Mouse (Mus musculus) mature B cell (primary cell): Measurements from ENCODE around the gene Trem1.

Experiments
- in situ Hi-C: fragments of 300-500 bp; cut with MboI; formaldehyde crosslinking; loops from 2 replicates; pipeline ENCODE4 v1.14.3; 2019

The Trem1 gene

DNA sequence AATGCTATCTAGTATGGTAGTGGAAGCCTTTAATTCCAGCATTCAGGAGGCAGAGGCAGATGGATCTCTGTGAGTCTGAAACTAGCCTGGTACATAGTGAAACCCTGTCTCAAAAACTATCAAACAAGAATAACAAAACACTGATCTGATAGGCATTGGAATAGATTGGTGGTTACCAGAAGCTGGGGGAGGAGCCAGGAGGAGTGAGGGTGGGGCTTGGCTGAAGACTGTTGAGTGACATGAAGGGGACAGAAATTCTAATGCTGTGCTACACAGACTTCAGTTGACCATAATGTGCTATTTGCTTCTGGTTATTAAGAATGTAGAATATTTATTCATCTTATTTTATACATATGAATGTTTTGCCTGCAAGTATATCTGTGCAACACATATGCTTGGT lies 35.7 kb downstream of the Trem1 start:
- in situ Hi-C loops: no loop called here

DNA sequence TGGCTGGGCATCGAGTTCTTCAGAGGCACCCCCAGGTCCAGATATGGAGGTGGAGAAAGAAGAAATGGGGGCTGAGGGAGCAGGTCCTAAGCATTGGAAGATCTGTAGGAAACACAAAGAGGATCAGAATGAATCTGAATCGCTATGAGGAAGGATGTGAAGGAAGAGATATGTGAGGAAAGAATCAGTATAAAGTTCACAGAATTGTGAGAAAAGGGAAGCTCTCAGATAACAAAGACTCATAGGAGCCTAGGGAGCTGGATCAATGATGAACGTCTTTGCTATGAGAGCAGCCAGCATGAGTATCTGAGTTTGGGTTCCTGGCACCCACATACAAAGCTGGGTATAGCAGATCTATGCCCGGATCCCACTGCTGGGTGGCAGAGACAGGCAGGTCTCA lies 37.3 kb downstream of the Trem1 start:
- in situ Hi-C loops: loop anchor here (10.0 kb wide), 1 partner anchor 145 kb away; no protein-coding TSS in a partner anchor

DNA sequence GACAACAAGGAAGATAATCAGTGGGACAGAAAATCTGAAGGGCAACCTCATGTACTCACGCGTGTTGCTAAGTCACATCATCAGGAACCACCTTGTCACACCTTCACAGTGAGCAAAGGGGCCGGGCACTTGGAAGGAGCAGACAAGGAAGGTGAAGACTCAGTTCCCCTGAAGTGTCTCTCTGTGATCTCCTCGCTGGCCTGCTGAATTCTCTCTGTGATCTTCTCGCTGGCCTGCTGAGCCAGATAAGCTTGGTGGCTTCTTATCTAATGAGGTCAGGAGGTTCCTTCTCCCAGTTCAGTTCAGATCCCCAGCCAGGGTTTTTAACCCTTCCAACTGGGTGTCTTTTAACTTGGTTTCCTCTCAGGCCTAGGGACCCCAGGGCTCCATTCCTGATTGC lies 39.6 kb downstream of the Trem1 start:
- in situ Hi-C loops: loop anchor here (10.0 kb wide), 1 partner anchor 147 kb away; no protein-coding TSS in a partner anchor

DNA sequence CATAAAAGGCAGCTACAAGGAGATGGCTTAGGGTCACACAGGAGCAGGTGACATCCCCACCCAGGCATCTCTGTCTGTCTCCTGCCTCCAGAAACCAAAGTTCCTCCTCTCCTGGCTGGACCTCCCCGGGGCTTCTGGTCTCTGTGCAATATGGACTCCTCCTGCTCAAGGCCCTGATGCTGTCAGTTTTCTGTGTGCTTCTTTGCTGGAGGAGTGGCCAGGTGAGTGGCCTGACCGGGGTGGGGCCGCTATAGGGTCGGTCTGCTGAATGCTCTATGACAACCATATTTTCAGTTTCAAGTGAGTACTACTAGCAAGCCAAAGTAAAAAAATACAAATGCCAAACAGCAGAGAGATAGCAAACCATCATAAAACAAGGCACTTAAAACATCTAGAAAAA lies 40.0 kb downstream of the Trem1 start:
- in situ Hi-C loops: loop anchor here (10.0 kb wide), 1 partner anchor 148 kb away; no protein-coding TSS in a partner anchor

DNA sequence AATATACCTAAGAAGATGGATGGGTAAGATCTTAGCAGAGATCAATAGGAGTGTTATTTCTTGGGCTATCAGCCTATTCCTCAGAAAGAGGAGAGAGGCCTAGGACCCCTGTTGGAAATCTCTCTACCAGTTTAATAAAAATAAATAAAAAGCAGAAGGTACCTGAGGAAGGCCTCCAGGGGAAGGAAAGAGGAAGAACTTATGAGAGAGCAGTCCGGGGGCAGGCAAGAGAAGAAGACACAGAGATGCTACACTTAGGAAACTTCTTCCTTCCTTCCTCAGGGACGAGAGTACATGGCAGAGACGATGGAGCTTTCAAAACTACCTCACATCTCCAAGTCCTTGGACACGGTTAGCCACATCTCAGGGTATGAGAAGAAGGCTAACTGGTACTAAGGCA lies 41.5 kb downstream of the Trem1 start:
- in situ Hi-C loops: loop anchor here (10.0 kb wide), 1 partner anchor 149 kb away; no protein-coding TSS in a partner anchor

DNA sequence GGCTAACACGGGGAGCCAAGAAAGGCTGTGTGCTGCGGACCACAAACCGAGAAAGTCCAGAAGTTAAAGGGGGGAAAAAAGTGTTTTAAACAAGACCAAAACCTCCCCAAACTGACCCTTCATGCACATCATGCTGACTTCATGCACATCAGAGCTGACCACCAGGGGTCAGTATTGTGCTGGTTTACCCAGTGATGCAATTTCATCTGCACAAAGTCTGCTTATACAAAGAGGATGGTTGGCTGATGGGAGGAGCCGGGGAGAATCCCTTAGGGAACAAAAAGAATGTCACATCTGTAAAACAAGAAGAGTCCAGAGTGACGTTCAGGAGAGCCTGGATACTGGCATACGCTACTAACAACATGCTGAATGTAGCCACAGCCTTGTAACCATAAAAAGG lies 42.3 kb downstream of the Trem1 start:
- in situ Hi-C loops: loop anchor here (10.0 kb wide), 1 partner anchor 150 kb away; no protein-coding TSS in a partner anchor

DNA sequence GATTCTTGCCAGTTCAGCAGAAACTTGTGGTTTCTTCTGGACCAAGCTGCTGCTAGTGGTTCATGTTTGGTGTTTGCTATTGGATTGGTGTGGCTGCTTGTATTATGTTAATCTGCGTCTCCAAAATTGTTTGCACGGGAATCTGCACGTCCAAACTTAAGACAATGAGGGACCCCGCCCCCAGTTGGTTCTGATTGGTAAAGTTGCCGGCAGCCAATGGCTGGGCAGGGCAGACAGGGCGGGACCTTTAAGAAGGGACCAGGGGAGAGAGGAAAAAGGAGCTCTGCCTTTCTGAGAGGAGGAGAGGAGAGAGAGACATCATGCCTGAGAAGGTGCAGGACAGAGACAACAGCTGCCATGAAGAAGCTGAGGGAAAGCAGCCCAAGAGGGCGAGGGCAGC lies 43.2 kb downstream of the Trem1 start:
- in situ Hi-C loops: loop anchor here (10.0 kb wide), 1 partner anchor 151 kb away; no protein-coding TSS in a partner anchor

DNA sequence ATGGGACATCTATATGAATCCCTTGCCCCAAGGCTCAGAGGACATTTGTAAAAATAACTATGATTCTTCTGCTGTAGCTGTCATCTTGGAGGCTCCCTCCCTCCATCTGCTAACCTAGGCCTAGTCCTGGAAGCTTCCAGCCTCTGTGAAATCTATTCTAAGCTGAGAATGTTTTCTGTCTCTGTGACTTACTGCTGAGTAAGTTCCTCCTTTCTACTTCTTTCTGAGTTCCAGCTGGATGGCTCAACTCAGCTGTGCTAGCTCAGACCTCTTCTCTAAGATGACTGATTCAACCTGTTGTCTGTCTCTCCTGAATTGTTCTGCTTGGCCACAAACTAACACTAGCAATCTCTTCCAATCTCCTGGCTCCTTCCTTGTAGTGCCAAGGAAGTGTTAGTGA lies 45.8 kb downstream of the Trem1 start:
- in situ Hi-C loops: loop anchor here (10.0 kb wide), 1 partner anchor 154 kb away; no protein-coding TSS in a partner anchor

DNA sequence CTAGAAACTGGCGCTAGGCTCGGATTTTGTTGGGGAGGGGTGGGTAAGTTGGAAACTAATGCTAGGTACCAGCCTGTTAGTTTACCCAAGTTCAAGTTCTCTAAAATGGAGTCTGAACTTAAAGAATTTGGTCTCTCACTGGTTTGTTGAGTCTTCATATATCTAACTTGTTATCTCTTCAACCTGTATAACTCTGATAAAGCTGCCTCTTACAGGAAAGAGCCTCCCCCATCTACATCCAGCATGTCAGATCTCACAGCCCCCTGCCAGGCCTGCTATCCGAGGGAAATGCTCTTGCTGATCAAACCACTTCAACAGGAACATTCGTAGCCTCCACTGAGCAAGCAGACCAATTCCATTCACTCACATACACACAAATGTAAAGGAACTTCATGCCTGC lies 46.4 kb downstream of the Trem1 start:
- in situ Hi-C loops: loop anchor here (10.0 kb wide), 1 partner anchor 154 kb away; no protein-coding TSS in a partner anchor

DNA sequence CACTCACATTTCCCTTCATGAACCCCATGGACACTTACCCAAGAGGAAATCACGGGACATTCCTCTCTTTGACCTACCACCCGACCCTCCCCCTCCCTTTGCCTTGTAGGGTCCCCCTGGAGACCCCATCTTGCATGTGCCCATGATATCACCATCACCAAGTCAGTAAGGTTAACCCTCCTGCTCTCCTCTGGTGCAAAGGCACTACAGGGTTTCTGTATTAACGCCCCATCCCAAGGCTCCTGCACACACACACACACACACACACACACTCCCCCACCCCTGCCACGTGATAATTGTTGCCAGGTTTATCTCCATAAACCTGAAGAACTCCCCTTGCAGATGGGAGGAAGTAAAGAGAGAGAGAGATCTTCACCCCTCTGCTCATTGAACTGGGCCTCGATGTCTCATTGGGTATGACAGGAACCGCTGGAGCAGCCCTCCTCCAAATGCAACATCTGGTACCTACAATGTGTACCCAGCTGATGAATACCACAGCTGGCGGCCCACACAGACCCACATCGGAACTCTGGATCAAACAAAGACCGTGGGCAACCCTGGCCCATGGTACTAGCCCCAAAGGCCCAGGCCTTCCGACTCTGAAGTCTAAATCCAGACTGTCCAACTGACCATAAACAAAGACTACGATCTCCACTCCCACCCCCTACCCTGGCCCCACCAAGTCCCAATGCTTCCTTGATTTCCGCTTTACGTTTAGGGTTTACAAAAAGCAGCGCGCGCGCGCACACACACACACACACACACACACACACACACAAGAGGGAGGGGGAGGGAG lies 48.6 kb downstream of the Trem1 start:
- in situ Hi-C loops: loop anchor here (5.0 kb wide), 1 partner anchor 56 kb away; no protein-coding TSS in a partner anchor

DNA sequence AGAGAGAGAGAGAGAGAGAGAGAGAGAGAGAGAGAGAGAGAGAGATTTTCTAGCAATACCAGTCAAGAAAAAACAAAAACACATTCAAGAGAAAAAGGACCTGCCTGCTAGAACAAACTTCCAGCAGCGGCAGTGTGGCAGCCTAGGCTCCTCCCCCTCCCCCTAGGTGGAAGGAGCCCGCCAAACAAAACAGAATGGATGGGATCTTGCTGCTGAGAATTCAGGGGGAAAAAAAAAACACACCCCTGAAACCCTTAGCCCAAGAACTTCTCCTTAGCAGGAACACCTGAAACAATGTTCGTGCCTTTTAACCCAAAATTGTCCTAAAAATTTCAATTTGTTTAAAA lies 49.1 kb downstream of the Trem1 start:
- in situ Hi-C loops: loop anchor here (5.0 kb wide), 1 partner anchor 56 kb away; no protein-coding TSS in a partner anchor

DNA sequence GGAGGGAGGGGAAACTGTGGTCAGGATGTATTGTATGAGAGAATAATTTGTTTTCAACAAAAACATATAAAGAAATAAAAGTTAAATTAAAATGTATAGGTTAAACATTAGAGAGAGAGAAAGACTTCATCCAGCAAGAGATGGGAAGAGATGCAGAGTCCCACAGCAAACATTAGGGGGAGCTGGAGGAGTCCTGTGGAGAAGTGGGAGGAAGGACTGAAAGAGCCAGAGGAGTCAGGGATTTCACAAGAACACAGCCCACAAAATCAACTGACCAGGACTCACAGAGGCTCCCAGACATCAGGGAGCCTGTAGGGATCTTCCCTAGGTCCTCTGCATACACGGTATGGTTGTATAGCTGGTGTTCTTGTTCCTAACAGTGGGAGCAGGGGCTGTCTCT lies 54.2 kb downstream of the Trem1 start:
- in situ Hi-C loops: no loop called here

DNA sequence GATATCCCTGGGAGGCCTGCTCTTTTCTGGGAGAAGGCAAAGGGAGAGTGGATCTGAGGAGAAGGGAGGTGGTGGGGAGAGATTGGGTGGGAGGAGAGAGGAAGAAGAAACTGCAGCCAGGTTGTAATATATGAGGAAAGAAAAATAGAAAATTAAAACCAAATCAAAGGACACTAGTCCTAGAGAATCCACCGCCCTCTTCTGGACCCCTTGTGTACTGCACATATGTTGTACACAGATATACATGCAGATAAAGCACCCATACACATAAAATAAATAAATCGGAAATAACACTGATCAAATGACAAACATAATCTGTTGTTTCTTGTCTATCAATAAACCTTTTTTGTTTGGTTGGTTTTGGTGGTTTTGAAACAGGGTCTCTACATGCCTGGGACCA lies 54.7 kb downstream of the Trem1 start:
- in situ Hi-C loops: no loop called here

DNA sequence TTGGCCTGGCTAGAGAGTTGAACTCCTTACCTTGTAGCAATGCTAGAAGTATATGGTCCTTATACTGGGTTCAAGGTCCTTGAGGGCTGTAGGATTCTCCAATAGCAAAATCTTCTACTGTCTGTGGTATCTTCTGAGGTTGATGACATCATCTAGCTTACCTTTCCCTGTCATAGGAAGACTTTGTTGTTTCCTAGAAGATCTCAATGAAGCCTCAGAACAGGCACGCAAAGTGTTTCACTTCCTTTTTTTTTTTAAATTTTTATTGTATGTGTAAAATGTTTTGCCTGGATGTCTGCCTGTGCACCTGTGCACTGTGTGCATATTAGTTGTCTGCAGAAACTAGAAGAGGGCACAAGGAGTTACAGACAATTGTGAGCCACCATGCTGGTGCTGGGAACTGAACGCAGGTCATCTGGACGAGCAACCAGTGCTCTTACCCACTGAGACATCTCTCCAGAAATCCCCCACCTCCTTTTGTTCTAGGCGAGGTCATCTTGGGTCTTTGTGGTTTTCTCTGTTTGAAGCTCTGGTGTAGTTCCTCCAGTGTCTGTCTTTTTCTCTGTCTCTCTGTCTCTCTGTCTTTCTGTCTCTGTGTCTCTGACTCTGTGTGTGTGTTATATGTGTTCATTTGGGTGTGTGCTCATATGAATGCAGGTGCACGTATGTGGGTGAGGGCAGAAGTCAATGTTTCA lies 61.1 kb downstream of the Trem1 start:
- in situ Hi-C loops: no loop called here
